Mouse (Mus musculus) kidney, adult 2 months (tissue): ENCODE data around the gene Pnrc2. TPM values are rescaled to one million over a fixed set of nuclear protein-coding genes. Genes with fewer than 3 reads are reported as not detected.

Source experiments
- DNase-seq: peaks from one replicate; pipeline ENCODE4 v3.0.0; 2021
- H3K27ac ChIP-seq: fragments of 200-500 bp; 2 replicates; pipeline ENCODE4 v1.5.1; 2012; ENCODE audit warnings: low read depth, low read length, control low read depth, inconsistent platforms; ENCODE audit not compliant: insufficient read depth
- H3K27me3 ChIP-seq: fragments of 200-500 bp; replicated peaks from 2 replicates; pipeline ENCODE4 v1.6.1; 2012; ENCODE audit warnings: mild to moderate bottlenecking, moderate library complexity, low read length, inconsistent platforms; ENCODE audit not compliant: control insufficient read depth, insufficient read depth
- H3K36me3 ChIP-seq: fragments of 200-500 bp; 2 replicates; pipeline ENCODE4 v1.6.1; 2012; ENCODE audit warnings: mild to moderate bottlenecking, moderate library complexity, low read length, inconsistent platforms; ENCODE audit not compliant: control insufficient read depth, insufficient read depth
- H3K4me1 ChIP-seq: fragments of 200-500 bp; 2 replicates; pipeline ENCODE4 v1.6.1; 2011; ENCODE audit warnings: low read length; ENCODE audit not compliant: control insufficient read depth, insufficient read depth
- H3K4me3 ChIP-seq: fragments of 200-500 bp; 2 replicates; pipeline ENCODE4 v1.5.1; 2011; ENCODE audit warnings: mild to moderate bottlenecking, low read depth, low read length, control low read depth; ENCODE audit not compliant: insufficient read depth
- CTCF ChIP-seq: fragments of 200-500 bp; conservative IDR thresholded peaks from 2 replicates; pipeline ENCODE4 v1.5.1; 2011; ENCODE audit warnings: low read depth, mild to moderate bottlenecking, control low read depth, low read length, moderate library complexity, mixed read lengths; ENCODE audit not compliant: insufficient read depth, insufficient read length
- POLR2A ChIP-seq: fragments of 200-500 bp; IDR thresholded peaks from one replicate; pipeline ENCODE4 v1.6.1; 2011; ENCODE audit warnings: low read depth, low read length, control low read depth
- WGBS: fragments of 180-500 bp; shearing (Covaris S2); methylation state at CpG from one replicate; pipeline ENCODE4 v1.1.7; 2018; 5-methylcytosine and 5-hydroxymethylcytosine counted together
- polyA plus RNA-seq: library from polyadenylated mRNA; depleted of rRNA; stranded (reverse); fragments of >200 nt; gene quantifications from 2 replicates; pipeline ENCODE4 v1.2.3, GENCODE M21; 2012

Pnrc2 gene
- polyA plus RNA-seq, 1 experiment: 23.3 TPM

- H3K4me3 ChIP-seq: no peak overlapping the region
- no peaks in the 10 kb centered on the region for H3K36me3 ChIP-seq
- no peaks in the 10 kb centered on the region for H3K27me3 ChIP-seq
- TF ChIP-seq POLR2A (no peak), CTCF (no peak)
- H3K4me1 ChIP-seq: peaks cover 9% of the 10 kb centered on the region; the same call in 1 of the 2 replicates
- DNase-seq: no peak
- H3K27ac ChIP-seq: no peak overlapping the region
- 74% methylated on average over 3 of the region's 3 CpGs for WGBS
These were observed 34.7 kb downstream of the Pnrc2 start for GRCm38 (mm10) chr4:135838925-135839292.

DNA sequence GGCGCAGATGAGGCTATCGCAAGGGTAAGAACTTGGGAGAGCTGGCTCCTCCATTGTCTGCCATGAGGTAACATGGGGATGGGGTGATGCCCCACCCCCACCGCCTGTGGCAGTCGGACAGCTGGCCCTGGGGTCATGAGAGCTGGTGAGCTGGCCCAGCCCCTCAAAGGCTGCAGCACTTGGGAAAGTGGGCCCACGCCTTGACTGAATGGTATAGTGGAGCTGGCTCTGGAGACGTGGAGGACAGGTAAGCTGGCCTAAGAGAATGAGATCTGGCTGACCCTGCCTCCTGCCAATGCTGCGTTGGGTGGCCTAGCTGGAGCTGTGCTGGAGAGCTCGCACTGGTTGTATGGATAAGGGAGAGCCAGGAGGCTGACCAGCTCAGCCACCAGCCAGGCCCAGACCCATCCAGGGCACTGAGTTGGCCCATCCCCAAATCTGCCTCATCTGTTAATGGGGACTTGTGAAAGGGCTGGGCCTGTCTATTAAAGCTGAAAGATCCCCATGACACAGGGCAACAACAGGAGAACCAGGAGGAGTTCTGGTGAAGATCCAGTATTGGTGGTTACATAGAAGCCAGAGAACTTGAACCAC, 39.4 kb downstream of the Pnrc2 start:
- 95% methylated on average over 8 of the region's 8 CpGs for WGBS
- Histone ChIP-seq H3K27ac (no peak overlapping the region), H3K36me3 (no peaks in the 10 kb centered on the region), H3K4me3 (no peak overlapping the region), H3K4me1 (peaks cover 16% of the 10 kb centered on the region; the same call in 1 of the 2 replicates), H3K27me3 (no peaks in the 10 kb centered on the region)
- DNase-seq: no peak
- TF ChIP-seq POLR2A (no peak), CTCF (no peak)

GRCm38 (mm10) chr4:135833301-135834123, 40.1 kb downstream of the Pnrc2 start:
- TF ChIP-seq CTCF: no peak
- 63% methylated on average over 12 of the region's 12 CpGs for WGBS
- DNase-seq: no peak
- no peak overlapping the region for H3K27ac ChIP-seq
- H3K27me3 ChIP-seq: no peaks in the 10 kb centered on the region
- peaks cover 15% of the 10 kb centered on the region for H3K4me1 ChIP-seq
- H3K36me3 ChIP-seq: no peaks in the 10 kb centered on the region
- no peak overlapping the region for H3K4me3 ChIP-seq

GRCm38 (mm10) chr4:135832070-135832469, 41.6 kb downstream of the Pnrc2 start:
- 39% methylated on average over 11 of the region's 11 CpGs for WGBS
- peak; percentile 75 for DNase-seq

DNA sequence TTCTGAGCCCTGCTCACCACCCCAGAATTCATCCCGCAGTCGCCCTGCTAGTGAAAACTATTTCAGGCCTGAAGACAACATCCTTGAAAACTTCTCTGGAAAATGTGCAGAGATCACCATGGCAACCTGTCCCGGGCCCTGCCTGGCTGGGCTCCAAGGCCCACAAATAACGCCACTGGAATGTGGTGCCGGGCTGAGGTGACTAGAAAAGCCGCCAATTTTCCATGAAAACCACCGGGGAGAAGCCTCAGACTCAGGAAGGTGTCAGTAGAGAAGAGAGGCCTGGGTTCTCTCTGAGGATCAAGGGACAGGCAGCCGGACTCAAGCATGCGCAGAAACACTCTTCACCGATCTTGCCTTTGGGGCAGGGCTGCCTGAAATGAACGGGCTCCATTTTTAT, 45.2 kb downstream of the Pnrc2 start:
- peak overlapping the region; percentile 88 for H3K27ac ChIP-seq
- WGBS: 6% methylated on average over 11 of the region's 11 CpGs
- no peak overlapping the region for H3K4me3 ChIP-seq
- TF ChIP-seq CTCF (no peak), POLR2A (no peak)
- DNase-seq: peak; percentile 95
- peaks cover 15% of the 10 kb centered on the region for H3K4me1 ChIP-seq
- H3K36me3 ChIP-seq: no peaks in the 10 kb centered on the region
- H3K27me3 ChIP-seq: no peaks in the 10 kb centered on the region

More at GRCm38 (mm10) chr4:135832070-135832469, 41.6 kb downstream of the Pnrc2 start:
- no peaks in the 10 kb centered on the region for H3K36me3 ChIP-seq
- TF ChIP-seq POLR2A (no peak), CTCF (no peak)
- no peaks in the 10 kb centered on the region for H3K27me3 ChIP-seq
- H3K4me3 ChIP-seq: no peak overlapping the region
- H3K4me1 ChIP-seq: peaks cover 15% of the 10 kb centered on the region
- peak overlapping the region; percentile 44 for H3K27ac ChIP-seq

DNA sequence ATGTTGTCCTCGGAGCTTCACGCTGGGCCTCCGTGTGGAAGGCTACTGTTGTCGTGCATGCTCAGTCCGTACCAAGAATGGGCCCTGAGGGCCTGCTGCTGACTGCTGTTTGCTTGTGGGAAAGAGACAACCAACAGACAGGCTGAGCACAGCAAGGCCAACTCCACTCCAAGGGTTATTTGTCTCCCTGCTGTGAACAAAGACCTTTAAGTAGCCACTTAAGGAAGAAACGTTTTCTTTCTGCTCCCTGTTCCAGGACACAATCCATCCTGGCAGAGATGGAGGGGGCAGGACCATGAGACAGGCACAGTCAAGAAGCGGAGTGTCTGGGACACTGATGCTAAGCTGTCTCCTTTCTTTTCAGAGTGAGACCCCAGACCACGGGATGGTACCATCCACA, 49.4 kb downstream of the Pnrc2 start:
- no peak overlapping the region for H3K27ac ChIP-seq
- H3K4me1 ChIP-seq: peaks cover 9% of the 10 kb centered on the region
- no peak for TF ChIP-seq CTCF
- no peak for TF ChIP-seq POLR2A
- WGBS: 81% methylated on average over 8 of the region's 8 CpGs
- H3K27me3 ChIP-seq: no peaks in the 10 kb centered on the region
- H3K36me3 ChIP-seq: no peaks in the 10 kb centered on the region
- no peak overlapping the region for H3K4me3 ChIP-seq
- DNase-seq: no peak

- TF ChIP-seq POLR2A: no peak
- peak; percentile 69 for TF ChIP-seq CTCF
- H3K4me3 ChIP-seq: no peak overlapping the region
- peak; percentile 48 for DNase-seq
- no peaks in the 10 kb centered on the region for H3K27me3 ChIP-seq
- no peaks in the 10 kb centered on the region for H3K36me3 ChIP-seq
- WGBS: 70% methylated on average over 2 of the region's 2 CpGs
- H3K4me1 ChIP-seq: peaks cover 12% of the 10 kb centered on the region
- no peak overlapping the region for H3K27ac ChIP-seq
These were observed 50.4 kb downstream of the Pnrc2 start for GRCm38 (mm10) chr4:135823298-135823697.
